Mouse (Mus musculus) ES-Bruce4 (cell line): ENCODE results near the gene Hnrnpa2b1. TPM values are rescaled to one million over a fixed set of nuclear protein-coding genes. Genes with fewer than 3 reads are reported as not detected.
"Not testable (repeated sequence)": the region's sequence is repeated elsewhere in the genome, so short reads cannot be mapped to it uniquely, and the experiment has no call there.

ENCODE experiments used
- H3K27ac ChIP-seq: 2 replicates; pipeline ENCODE4 v1.5.1; 2012; ENCODE audit warnings: low read length, inconsistent platforms; ENCODE audit not compliant: insufficient read depth
- H3K27me3 ChIP-seq: 2 replicates; pipeline ENCODE4 v1.6.1; 2012; ENCODE audit warnings: mild to moderate bottlenecking, low read length, inconsistent platforms; ENCODE audit not compliant: control insufficient read depth, poor library complexity, insufficient read depth, severe bottlenecking
- H3K36me3 ChIP-seq: 2 replicates; pipeline ENCODE4 v1.6.1; 2012; ENCODE audit warnings: inconsistent platforms, mild to moderate bottlenecking, low read length, moderate library complexity; ENCODE audit not compliant: control insufficient read depth, poor library complexity, insufficient read depth, severe bottlenecking
- H3K4me1 ChIP-seq: one replicate; pipeline ENCODE4 v1.8.1; 2011; ENCODE audit warnings: low read length; ENCODE audit not compliant: control insufficient read depth, insufficient read depth
- H3K4me3 ChIP-seq: 2 replicates; pipeline ENCODE4 v1.5.1; 2011; ENCODE audit warnings: low read depth, mild to moderate bottlenecking, low read length
- H3K9ac ChIP-seq: 2 replicates; pipeline ENCODE4 v1.6.1; 2012; ENCODE audit warnings: low read depth, mild to moderate bottlenecking, inconsistent platforms; ENCODE audit not compliant: poor library complexity, severe bottlenecking
- H3K9me3 ChIP-seq: replicated peaks from 2 replicates; pipeline ENCODE4 v1.6.1; 2012; ENCODE audit warnings: mild to moderate bottlenecking, low read length, inconsistent platforms; ENCODE audit not compliant: control insufficient read depth, poor library complexity, insufficient read depth, severe bottlenecking
- CTCF ChIP-seq: IDR thresholded peaks from one replicate; pipeline ENCODE4 v1.8.1; 2011; ENCODE audit warnings: low read depth, low read length
- EP300 ChIP-seq: IDR thresholded peaks from 2 replicates; pipeline ENCODE4 v1.6.1; 2011; ENCODE audit warnings: low read depth, low read length; ENCODE audit not compliant: insufficient read depth
- POLR2A ChIP-seq: IDR thresholded peaks from one replicate; pipeline ENCODE4 v1.8.1; 2011; ENCODE audit warnings: low read length; ENCODE audit not compliant: insufficient read depth
- polyA plus RNA-seq: library from polyadenylated mRNA; stranded (reverse); fragments of >200 nt; gene quantifications from 2 replicates; pipeline ENCODE4 v1.2.4, GENCODE M21; 2011; ENCODE audit warnings: low read depth; ENCODE audit not compliant: missing spikeins, insufficient read depth, insufficient read length

Gene Hnrnpa2b1
- polyA plus RNA-seq, 1 experiment: 1,538 TPM

DNA sequence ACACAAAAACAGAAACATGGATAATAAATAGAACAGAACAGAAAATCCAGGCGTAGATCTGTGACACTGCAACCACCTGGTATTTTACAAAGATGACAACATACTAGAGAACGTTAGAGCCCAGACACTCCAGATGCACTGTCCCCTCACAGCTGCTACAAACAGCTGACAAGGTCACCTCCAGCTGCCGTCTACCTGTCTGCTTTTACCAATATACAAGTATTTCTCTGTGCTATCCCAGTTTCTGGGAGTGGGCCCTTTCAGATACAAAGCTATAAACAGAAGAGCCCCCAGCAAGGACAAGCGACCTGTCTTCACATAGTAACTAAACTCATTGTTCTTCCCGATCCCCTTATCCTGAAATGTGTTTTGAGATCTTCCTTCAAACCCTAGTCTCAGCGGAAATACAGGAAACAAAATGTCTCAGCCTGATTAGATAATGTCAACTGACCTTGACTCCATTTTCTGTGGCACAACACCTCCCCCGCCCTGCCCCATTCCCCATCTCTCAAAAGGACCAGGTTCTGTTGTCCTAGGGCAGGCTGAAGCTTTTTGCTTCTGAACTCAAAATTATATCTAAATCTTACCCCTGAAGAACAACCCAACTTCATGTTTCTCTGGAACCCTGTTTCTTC is 16.5 kb upstream of the Hnrnpa2b1 start:
- Histone ChIP-seq H3K4me3 (no peak overlapping the region), H3K4me1 (no peaks in the 10 kb centered on the region), H3K27ac (no peak overlapping the region), H3K9ac (no peak overlapping the region), H3K9me3 (peaks cover 24% of the 10 kb centered on the region), H3K36me3 (peaks cover 17% of the 10 kb centered on the region), H3K27me3 (no peaks in the 10 kb centered on the region)
- TF ChIP-seq POLR2A: no peak
- TF ChIP-seq CTCF: no peak
- TF ChIP-seq EP300: no peak

DNA sequence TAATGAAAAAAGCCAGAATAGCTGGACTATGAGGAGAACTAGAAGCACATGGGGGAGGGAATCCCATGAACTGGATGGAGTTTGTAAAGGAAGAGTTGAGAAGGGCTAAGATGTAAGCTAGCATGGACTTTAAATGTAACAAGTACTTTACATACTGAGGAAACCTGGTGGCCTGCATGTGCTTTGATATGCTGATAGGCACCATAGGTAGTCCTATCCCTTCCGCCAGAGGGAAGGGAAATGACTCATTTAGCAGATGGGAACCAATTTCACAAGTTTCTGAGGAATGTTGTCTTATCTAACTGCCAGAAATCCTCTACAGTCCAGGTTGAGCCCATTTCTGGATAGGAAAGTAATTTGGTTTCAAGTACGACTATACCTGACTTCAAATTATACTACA is 16.0 kb upstream of the Hnrnpa2b1 start:
- Histone ChIP-seq H3K27me3 (no peaks in the 10 kb centered on the region), H3K4me1 (no peaks in the 10 kb centered on the region), H3K36me3 (peaks cover 22% of the 10 kb centered on the region), H3K4me3 (no peak overlapping the region), H3K9me3 (peaks cover 24% of the 10 kb centered on the region), H3K27ac (peak overlapping the region; percentile 11; the same call in 1 of the 2 replicates), H3K9ac (no peak overlapping the region)
- TF ChIP-seq EP300 (no peak), CTCF (no peak), POLR2A (no peak)

DNA sequence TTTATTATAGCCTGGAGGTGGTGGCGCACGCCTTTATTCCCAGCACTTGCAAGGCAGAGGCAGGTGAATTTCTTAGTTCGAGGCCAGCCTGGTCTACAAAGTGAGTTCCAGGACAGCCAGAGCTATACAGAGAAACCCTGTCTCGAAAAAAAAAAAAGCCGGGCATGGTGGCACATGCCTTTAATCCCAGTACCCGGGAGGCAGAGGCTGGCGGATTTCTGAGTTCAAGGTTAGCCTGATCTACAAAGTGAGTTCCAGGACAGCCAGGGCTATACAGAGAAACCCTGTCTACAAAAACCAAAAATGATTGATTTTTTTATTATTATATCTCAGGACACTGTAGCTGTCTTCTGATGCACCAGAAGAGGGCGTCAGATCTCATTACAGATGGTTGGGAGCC is 14.9 kb upstream of the Hnrnpa2b1 start:
- H3K9ac ChIP-seq, H3K4me3 ChIP-seq, H3K27ac ChIP-seq, H3K27me3 ChIP-seq, H3K4me1 ChIP-seq: not testable (repeated sequence)
- peaks cover 24% of the 10 kb centered on the region for H3K9me3 ChIP-seq
- peaks cover 31% of the 10 kb centered on the region for H3K36me3 ChIP-seq

DNA sequence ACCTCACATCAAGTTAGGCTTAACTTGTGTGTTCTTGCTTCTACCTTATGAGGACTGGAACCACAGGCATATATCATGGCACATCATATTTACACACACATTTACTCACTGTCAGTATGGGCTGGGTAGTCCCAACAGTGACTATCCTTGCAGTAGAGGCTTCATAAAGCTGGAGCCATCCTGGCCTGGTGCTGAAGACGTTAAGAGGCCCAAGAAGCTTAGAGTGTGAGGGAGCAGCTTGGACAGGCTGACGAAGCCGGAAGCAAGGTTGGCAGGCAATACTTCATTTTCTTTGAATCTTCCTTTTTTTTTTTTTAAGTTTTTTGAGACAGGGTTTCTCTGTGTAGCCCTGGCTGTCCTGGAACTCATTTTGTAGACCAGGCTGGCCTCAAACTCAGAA is 14.2 kb upstream of the Hnrnpa2b1 start:
- peaks cover 38% of the 10 kb centered on the region for H3K36me3 ChIP-seq
- H3K4me1 ChIP-seq: no peaks in the 10 kb centered on the region
- H3K9ac ChIP-seq: no peak overlapping the region
- no peaks in the 10 kb centered on the region for H3K27me3 ChIP-seq
- H3K27ac ChIP-seq: no peak overlapping the region
- H3K4me3 ChIP-seq: no peak overlapping the region
- peaks cover 24% of the 10 kb centered on the region for H3K9me3 ChIP-seq
- TF ChIP-seq POLR2A (no peak), CTCF (no peak), EP300 (no peak)

DNA sequence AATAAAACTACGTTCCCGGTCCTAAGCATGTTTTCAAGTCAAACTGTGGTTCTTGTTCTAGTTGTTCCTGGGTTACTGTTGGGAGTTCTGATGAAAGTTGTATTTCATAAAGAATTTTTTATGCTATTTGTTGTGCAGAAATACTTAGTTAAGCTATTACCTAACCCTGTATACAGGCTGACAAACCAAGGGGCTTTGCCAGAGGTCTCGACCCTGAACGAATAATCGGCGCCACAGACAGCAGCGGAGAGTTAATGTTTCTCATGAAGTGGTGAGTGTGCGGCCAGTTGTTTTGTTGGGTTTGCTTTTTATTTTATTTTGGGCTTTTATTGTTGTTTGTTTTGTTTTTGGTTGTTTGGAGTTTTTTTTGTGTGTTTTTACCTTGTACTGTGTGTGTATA is 11.9 kb upstream of the Hnrnpa2b1 start:
- H3K36me3 ChIP-seq: peaks cover 55% of the 10 kb centered on the region
- H3K9me3 ChIP-seq: peaks cover 7% of the 10 kb centered on the region
- no peak for TF ChIP-seq POLR2A
- no peak for TF ChIP-seq CTCF
- no peak for TF ChIP-seq EP300
- no peak overlapping the region for H3K27ac ChIP-seq
- H3K9ac ChIP-seq: no peak overlapping the region
- no peaks in the 10 kb centered on the region for H3K4me1 ChIP-seq
- H3K4me3 ChIP-seq: no peak overlapping the region
- no peaks in the 10 kb centered on the region for H3K27me3 ChIP-seq

DNA sequence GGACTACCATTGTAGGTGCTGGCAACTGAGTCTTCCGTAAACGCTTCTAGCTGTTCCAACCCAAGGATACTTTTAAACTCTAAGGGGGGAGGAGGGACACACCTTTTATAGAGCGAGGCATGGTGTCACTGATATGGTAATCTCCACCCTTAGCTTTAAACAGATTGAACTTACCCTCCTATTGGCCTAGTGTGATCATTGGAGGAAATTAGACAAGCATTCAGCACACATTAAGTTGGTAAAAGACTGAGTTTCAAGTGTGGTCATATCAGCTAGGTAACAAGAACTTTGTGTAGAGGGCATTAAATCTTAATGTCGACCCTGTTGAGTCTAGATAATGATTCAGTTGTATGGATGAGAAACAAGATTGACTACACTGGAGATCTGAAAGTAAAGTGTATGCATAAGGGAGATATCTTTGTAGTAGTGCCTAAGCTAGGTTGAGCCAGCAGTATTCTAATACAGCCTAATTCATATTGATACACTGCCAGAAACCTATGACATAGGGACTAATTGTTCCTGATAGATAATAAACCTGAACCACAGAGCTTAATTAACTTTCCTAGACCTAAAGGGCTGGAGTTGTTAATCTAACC is 9.5 kb upstream of the Hnrnpa2b1 start:
- TF ChIP-seq EP300 (no peak), POLR2A (no peak), CTCF (no peak)
- H3K9ac ChIP-seq: no peak overlapping the region
- H3K4me1 ChIP-seq: peaks cover 1% of the 10 kb centered on the region
- no peaks in the 10 kb centered on the region for H3K9me3 ChIP-seq
- no peaks in the 10 kb centered on the region for H3K27me3 ChIP-seq
- no peak overlapping the region for H3K27ac ChIP-seq
- H3K36me3 ChIP-seq: peaks cover 74% of the 10 kb centered on the region
- no peak overlapping the region for H3K4me3 ChIP-seq
